Mouse (Mus musculus): ENCODE data around the gene Khsrp.
"Not testable (repeated sequence)": the region's sequence is repeated elsewhere in the genome, so short reads cannot be mapped to it uniquely, and the experiment has no call there.

Gene Khsrp

DNA sequence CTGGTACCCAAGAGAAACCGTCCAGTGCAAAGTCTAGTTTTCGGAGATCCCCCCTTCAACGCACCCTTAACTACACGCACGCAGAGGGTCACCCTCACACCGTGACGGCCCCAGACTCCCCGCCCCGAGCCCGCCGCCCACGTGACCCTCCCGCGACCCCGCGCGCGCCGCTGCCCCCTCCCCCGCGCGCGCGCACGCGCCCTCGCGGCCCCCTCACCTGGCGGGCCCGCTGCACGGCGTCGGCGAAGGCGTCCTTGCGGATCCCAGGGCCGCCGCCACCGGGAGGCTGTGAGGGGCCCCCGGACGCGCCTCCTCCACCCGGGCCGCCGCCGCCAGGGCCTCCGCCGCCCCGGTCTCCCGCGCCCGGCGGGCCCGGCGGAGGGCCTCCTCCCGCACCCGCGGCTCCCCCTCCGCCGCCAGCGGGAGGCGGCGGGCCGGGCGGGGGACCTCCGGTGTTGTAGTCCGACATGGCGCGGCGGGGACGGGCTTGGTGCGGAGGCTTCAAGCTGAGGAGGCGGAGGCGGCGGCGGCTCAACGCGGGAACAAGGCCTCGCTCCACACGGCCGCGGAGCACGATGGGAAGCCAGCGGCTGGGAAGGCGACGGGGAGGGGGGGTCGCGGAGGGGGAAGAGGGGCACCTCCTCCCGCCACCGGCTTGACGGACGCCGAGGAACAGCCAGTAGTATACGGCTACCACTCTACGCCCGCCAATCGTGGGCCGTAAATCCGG, at the start of gene Khsrp:
Khsrp (minus strand) TSS at position 592 of the 730 bp plus-strand sequence.
- DNase-seq (ENCODE audit: low spot score): peak; percentile 31

DNA sequence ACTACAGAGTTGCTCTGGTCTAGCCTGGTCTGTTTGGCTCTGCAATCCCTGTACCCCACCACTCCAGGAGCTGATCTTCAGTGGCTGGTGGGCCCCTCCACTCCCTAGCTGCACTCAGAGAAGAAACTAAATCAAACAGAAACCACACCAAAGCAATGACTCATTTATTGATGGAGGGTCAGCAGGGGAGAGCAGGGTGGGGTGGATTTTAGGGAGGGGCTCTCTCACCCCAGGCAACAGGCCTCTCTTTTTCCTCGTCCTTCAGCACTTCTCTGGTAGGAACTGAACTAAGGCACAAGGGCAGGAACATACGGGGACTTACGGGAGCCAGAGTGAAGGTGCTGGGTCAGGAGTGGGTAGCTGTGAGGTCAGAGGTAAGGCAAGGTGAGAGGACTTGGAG, 48.6 kb upstream of the Khsrp start:
- no peak for DNase-seq (ENCODE audit: low spot score)

DNA sequence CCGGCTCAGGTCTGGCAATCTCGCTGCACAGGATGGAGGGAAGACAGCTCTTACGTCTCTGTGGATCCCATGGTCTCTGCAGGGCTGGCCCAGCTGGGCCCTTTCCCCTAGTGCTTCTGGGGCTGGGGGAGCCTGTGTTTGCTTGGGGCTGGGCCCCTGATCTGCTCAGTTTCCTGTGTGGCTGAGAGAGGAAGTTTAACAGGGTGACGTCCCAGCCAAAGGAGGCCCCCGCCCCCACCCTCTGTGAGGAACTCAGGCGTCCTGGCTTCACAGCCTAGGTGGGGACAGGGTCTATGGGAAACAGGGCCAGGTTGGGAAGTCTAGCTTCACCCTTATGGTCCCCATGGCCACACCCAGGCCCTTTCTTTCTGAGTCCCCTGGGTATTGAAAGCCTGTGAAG, 47.0 kb upstream of the Khsrp start, which contains the start of gene Dennd1c:
Dennd1c (minus strand) TSS at position 179 of the 400 bp plus-strand sequence.
- no peak for DNase-seq (ENCODE audit: low spot score)

DNA sequence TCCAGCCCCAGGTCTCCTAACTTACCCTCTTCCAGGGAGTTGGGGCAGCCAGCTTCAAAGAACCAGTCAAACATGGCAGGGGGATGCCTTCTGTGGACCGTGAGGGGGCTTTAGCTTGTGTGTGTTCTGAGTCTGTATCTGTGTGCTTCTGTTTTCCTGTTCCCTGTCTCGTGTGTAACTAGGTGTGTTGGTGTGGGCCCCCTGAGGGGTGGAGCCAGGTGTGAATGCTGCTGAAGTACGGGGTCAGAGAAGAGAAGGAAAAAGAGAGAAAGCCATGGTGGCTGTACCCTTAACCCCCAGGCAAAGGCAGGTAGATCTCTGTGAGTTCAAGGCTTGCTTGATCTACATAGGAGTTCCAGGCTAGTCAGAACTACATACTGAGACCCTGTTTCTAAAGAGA, 45.6 kb upstream of the Khsrp start:
- DNase-seq (ENCODE audit: low spot score): no peak

DNA sequence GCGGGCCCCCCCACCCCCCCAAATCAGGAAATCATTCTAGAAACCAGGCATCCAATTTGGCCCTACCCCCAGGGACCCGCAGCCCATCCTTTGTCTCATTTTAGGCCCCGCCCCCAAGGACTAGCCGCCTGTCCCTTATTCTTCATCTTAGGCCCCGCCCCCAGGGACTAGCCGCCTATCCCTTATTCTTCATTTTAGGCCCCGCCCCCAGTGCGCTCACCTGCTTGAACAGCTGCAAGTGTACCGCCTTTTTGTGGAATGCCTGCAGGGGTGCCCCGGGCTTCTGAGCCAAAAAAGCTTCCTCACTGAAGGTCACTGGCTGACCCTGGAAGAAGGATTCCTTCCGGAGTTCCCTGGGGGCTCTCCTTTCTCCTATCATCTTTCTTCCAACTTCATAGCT, 39.4 kb upstream of the Khsrp start:
- DNase-seq (ENCODE audit: low spot score): no peak

DNA sequence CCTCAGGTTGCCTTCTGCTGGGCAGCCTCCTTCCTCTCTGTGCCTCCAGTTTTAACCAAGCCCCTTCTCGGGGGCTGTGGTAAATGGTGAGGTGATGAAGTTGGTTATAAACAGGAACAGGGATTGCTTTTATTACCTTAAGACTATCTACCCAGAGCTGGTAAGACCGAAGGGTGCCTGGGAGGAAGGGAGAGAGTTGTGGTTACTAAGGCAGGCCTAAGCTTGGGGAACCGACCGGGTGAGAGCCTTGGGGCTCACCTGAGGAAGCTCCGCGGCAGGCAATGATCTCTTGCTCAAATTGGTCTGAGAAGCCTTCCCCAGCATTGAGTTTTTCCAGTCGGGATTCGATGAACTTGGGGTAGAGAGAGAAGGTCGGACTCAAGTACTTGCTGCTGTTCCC, 39.0 kb upstream of the Khsrp start:
- no peak for DNase-seq (ENCODE audit: low spot score)

DNA sequence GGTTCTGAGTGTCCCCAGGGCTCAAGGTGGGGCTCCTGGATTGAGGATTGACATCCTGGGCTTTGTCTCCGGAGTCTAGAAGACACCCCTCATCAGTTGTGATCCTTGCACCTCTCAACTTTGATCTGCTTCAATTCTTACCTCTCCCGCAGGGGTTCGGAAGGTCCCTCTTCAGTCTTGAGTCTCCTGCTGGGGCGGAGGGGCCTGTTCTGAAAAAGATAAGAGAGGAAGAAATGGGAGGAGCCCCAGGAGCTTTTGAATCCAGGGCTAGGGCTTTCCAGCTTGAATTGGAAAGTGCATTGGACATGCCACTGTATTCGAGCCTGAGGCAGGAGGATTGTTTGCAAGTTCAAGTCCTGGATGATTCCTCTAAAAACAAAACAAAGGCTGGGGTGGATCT, 35.6 kb upstream of the Khsrp start:
- no peak for DNase-seq (ENCODE audit: low spot score)

DNA sequence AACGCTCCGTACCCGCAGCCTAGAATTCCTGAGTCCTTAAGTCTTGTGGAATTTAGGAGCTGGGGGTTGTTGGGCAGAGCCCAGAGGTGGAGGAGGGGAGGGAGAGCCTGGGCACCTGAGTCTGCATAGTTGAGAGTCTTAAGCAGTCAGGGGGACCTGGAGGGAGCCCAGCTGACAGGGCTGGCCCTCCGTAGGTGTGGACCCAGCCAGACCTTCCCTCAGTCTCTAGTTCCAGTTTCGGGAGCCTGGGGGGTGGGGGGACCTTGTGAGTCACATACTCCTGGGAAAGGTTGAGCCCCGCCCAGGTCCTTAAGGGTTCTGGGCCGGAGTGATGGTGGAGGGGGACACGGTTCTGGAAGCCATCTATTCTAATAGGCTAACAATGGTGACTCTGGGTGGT, 31.7 kb upstream of the Khsrp start:
- DNase-seq (ENCODE audit: low spot score): no peak

DNA sequence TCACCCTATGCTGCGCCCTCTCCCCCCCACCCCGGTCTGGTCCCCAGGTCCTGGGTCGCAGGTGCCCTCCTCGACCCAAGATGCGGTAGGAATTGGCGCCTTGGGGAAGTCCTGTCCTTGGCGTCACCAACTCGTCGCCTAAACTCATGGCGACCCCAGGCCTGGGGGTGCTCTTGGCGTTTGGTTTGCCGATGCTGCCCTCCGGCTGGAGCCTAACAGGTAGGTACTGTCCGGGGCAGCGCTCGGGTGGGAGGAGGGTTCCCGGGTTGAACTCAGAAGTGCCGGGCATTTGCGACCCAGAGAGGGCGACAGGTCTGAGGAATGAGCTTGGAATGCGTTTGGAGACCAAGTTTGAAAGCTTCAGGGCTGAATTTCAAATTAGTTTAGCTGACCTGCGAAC, 31.2 kb upstream of the Khsrp start:
- peak; percentile 22 for DNase-seq (ENCODE audit: low spot score)

DNA sequence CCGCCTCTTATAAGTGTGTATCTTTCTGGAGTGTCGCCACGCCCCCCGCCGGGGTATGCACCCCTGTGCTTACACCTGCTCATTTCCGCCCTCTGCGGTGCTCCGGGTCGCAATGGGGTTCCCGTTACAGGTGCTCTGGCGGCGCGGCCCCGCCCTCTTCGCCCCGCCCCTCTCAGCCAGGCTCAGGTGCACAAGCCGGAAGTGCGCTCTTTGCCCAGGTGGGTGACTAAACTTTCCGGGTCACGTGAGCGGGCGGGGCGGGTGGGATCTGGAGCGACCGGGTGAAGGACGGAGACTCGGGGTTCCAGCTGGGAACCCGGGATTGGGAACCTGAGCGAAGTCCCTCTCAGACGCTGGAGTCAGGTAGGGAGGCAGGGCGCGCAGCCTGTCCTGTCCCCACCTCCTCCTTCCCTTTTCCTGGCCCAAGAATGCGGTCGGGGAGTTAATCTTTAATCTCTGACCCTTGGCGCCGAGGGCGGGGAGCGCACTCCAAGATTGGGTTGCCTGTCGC, 30.7 kb upstream of the Khsrp start:
- DNase-seq (ENCODE audit: low spot score): peak; percentile 47

DNA sequence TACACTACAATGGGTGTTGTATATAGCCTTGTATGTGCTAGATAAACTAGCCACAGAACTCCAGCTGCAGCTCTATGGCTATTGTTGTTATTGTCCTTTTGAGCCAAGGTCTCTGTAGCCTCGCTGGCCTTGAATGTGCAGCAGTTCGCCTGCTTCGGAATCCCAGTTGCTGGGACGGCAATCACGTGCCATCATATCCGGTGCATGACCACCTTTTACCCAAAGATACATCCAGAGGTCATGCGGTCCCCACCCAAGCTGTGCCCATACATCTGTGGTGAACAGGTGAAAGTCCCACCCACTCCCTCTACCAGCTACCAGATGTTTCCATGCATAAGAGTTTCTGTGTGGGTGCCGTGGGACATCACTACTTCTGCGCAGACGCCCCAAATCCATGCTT, 29.7 kb upstream of the Khsrp start:
- no peak for DNase-seq (ENCODE audit: low spot score)

DNA sequence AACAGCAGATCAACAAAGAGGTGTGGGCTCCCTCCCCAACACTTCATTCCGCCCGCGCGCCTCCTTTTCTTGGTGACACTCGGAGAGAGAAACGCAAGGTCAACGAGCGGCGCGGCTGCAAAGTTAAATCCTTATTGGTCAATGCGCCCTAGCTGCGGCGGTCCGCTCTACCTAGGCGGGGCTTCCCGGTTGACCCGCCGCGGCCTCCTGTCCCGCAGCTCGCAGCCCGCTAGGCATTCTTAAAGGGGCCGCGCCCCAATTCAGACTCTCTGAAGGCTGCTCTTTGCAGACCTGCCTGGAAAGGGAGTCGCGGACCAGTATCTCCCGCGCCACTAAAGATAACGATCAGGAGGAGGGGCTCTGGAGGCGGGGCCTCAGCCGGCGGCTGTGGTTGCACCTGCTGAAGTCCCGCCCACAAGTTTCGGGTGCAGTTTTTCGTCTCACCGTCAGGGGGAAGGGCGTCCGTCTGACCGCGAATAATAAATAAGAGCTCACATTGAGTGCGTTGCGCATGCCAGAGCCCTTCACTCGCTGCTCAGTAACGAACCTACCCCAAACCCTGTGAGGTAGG, 29.0 kb upstream of the Khsrp start:
- DNase-seq (ENCODE audit: low spot score): peak; percentile 90

DNA sequence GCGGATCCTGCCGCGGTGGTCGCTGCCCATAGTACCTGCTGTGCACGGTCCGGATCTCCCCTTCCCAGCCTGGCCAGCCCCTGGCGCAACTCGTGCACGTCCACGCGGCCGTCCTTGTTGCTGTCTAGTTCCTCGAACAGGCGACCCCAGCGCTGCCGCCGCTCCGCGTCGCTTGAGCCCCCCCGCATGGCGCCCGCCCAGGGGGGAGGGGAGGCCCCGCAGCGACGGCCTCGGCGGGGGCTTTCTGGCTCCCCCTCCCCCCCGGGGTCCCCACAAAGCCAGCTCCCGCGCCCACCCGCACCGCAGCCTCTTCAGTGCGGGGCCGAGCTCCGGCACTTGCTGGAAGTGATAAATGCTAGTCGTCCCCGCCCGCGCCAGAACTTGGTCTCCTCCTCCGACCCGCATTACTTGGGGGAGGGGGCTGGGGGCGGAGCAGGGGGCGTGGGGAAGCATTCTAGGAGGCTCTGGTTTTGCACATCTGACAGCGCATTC, 28.2 kb upstream of the Khsrp start, which contains the start of gene Slc25a23:
Slc25a23 (minus strand) TSS at position 378 of the 492 bp plus-strand sequence.
- DNase-seq (ENCODE audit: low spot score): peak; percentile 25

DNA sequence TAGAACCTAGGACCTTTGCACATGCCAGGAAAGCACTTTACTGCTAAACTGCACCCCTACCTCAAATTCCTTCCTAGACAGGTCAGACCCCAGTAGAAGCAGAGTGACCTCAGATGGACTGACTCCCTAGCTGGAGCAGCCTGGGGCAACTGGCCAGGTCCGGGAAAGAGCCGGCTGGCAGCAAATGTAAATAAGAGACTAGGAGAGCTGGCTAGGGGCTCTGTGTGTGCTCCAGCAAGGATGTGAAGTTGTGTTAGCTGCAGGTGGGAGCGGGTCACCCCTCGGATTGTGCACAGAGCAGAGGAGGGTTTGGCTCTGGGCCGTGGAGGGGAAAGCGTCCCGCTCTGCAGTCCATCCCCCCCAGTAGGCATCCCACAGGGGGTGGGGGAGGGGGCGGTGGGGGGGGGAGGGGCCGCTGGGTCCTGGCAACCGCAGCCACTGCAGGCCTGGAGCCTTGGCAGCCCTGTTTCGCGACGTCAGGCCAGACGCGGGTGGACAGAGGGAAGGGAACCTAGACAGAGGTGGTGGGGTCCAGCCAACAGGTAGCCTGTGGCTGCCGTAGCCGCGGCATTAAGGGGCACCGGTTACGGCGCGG, 27.7 kb upstream of the Khsrp start, which contains the start of gene Crb3:
Crb3 (plus strand) TSS at position 215 of the 595 bp plus-strand sequence.
- DNase-seq (ENCODE audit: low spot score): no peak

DNA sequence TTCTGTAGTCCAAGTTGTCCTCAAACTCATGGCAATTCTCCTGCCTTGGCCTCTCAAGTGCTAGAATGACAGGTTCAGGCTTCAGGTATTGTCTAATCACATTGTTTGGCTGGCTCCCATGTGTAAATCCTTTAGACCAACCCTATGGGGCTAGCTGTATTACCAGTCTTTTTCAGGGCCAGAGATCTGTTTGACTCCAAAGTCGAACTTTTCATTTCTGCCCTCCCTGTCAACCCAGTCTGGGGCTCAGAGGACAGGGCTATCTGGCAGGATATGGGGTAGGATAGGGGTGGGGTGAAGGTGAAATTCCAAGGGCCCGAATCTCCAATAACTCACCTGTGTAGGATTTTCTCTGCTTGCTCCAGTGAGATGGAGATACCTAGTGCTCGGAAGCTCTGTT, 24.9 kb upstream of the Khsrp start:
- DNase-seq (ENCODE audit: low spot score): no peak

DNA sequence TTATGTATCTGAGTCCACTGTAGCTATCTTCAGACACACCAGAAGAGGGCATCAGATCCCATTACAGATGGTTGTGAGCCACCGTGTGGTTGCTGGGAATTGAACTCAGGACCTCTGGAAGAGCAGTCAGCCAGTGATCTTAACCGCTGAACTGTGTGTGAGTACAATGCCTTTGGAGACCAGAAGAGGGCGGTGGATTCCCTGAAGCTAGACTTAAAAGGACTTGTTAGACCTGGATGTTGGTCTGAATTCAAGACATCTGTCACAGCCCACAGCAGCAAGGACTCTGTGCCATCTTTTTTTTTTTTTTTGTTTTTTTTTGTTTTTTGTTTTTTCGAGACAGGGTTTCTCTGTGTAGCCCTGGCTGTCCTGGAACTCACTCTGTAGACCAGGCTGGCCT, 20.4 kb upstream of the Khsrp start:
- not testable (repeated sequence) for DNase-seq (ENCODE audit: low spot score)

DNA sequence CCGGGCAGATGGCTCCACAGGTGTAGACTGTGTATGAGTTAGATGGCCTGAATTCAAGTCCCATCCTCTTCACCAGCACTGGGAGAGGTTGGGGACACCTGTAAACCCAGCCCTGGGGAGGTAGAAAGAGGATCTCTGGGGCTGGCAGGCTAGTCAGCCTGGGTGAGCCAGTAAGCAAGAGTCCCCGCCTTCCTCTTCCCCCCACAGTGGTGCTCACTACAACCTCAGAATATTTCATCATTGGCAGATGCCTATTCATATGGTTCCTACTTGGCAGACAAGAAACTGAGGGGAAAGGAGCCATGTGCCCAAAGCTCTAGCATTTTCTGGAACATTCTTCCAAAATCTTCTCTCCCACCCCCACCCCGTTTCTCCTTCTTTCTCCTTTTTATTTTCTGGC, 17.5 kb upstream of the Khsrp start:
- no peak for DNase-seq (ENCODE audit: low spot score)

DNA sequence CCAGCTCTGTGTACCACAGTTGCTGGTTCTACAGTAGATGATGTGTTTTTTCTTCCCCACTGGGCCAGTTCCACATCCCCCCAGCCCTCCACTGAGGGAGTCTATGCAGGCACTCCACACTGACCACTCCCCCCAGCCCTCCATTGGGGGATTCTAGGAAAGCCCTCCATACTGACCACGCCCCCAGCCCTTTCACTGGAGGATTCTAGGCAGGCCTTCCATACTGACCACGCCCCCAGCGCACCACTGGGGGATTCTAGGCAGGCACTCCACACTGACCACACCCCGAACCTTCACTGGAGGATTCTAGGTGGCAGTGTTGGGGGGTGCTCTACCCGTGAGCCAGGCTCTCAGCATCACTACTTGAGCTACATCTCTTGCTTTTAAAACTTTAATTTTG, 16.1 kb upstream of the Khsrp start:
- no peak for DNase-seq (ENCODE audit: low spot score)

DNA sequence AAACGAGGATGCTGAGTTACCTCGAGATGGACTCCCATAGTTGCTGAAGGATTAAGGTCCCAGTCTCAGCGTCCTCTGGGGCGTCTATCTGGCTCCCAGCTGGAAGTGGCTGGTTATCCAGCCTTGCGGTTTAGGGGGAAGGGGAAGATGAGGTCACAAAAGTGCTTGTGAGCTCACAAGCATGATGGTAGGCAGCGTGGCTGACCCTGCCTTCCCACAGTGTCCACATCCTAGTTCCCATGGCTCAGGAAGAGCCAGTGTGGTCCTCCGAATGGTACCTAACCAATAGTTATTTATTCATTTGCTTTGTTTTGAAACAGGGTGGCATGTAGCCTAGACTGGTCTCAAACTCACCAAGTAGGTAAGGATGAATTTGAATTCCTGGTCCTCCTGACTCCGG, 10.2 kb upstream of the Khsrp start, which contains the start of gene Slc25a41:
Slc25a41 (minus strand) TSS at position 101 of the 400 bp plus-strand sequence.
- no peak for DNase-seq (ENCODE audit: low spot score)

DNA sequence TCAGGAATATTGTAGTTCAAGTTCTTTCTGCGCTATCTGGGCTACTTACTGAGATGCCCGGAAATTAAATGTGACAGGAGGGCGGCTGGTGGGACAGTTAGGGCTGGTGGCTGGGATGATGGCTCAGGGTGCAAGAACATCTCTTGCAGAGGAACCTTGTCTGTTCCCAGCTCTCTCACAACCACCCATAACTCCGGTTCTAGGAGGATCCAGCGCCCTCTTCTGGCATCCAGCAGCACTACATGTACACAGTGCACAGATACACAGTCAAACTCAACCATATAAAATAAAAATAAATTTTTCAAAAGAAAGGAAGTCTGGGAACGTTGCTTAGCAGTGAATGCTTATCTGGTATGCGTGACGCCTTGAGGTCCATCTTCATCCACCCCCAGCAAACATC, 7.7 kb upstream of the Khsrp start:
- DNase-seq (ENCODE audit: low spot score): no peak

DNA sequence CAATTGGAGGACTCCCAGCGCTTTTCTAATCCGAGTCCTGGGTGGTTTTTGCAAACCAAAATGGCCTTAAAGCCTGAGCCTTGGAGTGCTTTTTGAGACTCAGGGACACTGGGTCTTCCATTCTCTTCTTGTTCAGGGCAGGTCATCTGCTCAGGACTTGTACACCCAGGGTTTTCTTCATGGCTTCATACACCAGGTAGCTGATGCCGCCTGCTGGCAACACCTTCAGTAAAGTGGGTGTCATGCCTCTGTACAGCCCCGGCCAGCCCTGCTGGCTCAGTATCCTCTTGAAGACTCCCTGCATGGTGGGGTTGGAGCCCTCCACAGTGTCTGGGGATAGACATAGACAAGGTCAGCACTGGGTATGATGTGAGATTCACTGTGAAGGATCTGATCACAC, 1.5 kb upstream of the Khsrp start:
- DNase-seq (ENCODE audit: low spot score): no peak

DNA sequence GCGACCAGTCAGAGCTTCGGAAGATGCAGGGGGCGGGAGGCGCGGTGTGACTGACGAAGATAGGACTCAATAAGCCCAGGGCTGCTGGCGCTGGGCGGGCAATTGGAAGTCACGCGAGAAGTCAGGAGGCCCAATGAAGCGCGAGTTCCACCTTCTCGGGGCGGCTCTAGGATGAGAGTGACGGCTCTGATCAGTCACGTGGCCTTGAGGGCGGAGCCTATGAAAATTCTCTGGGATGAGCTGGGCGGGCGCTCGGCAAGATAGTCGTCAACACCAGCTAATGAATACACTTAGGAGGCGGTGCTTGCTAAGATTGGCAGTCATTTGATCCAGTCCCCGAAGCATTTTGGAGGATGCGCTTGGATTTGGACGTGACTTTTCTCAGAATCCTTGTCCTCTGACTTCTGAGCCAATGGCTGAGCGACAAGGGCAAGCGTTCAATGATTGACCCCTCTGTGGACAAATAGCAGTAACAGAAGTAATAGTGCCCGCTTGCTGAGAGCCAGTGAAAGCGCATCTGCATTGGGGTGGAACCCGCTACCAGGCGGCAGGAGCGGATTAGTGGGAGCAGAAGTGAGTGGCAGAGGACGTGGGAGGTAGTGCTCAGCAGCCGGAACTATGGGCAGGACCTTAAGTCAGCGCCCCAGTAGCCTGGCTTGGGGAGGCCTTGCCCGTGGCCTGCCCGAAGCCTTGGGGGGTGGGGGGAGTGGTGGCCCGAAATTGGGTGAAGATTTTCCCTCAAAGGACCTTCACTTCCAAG, 519 bp upstream of the Khsrp start:
- peak; percentile 94 for DNase-seq (ENCODE audit: low spot score)

Data from urinary bladder, postnatal 25 days (tissue).